Mouse (Mus musculus) testis, adult 2 months (tissue): ENCODE results near the gene Npm1. TPM values are rescaled to one million over a fixed set of nuclear protein-coding genes. Genes with fewer than 3 reads are reported as not detected.

ENCODE experiments used
- H3K27ac ChIP-seq: fragments of 200-500 bp; 2 replicates; pipeline ENCODE4 v1.5.1; 2012; ENCODE audit warnings: low read depth, low read length; ENCODE audit not compliant: control insufficient read depth, insufficient read depth
- H3K27me3 ChIP-seq: fragments of 200-500 bp; 2 replicates; pipeline ENCODE4 v1.6.1; 2012; ENCODE audit warnings: mild to moderate bottlenecking, low read length, moderate library complexity; ENCODE audit not compliant: control insufficient read depth, insufficient read depth
- H3K36me3 ChIP-seq: fragments of 200-500 bp; 2 replicates; pipeline ENCODE4 v1.6.1; 2012; ENCODE audit warnings: mild to moderate bottlenecking, low read length; ENCODE audit not compliant: control insufficient read depth, insufficient read depth
- H3K4me1 ChIP-seq: fragments of 200-500 bp; 2 replicates; pipeline ENCODE4 v1.6.1; 2012; ENCODE audit warnings: low read length; ENCODE audit not compliant: control insufficient read depth, insufficient read depth
- H3K4me3 ChIP-seq: fragments of 200-500 bp; 2 replicates; pipeline ENCODE4 v1.5.1; 2012; ENCODE audit warnings: low read depth, mild to moderate bottlenecking, low read length, moderate library complexity, mixed read lengths; ENCODE audit not compliant: control insufficient read depth
- CTCF ChIP-seq: fragments of 200-500 bp; IDR thresholded peaks from 2 replicates; pipeline ENCODE4 v1.5.1; 2012; ENCODE audit warnings: low read depth, mild to moderate bottlenecking, inconsistent platforms, low read length, moderate library complexity; ENCODE audit not compliant: control insufficient read depth, insufficient read depth, insufficient replicate concordance
- POLR2A ChIP-seq: fragments of 200-500 bp; IDR thresholded peaks from 2 replicates; pipeline ENCODE4 v1.6.1; 2012; ENCODE audit warnings: low read depth, mild to moderate bottlenecking, inconsistent platforms, low read length, moderate library complexity; ENCODE audit not compliant: control insufficient read depth
- polyA plus RNA-seq: library from polyadenylated mRNA; depleted of rRNA; stranded (reverse); fragments of >200 nt; gene quantifications from 2 replicates; pipeline ENCODE4 v1.2.3, GENCODE M21; 2012; rRNA removed

Npm1 gene
- polyA plus RNA-seq, 1 experiment = 114 TPM

DNA sequence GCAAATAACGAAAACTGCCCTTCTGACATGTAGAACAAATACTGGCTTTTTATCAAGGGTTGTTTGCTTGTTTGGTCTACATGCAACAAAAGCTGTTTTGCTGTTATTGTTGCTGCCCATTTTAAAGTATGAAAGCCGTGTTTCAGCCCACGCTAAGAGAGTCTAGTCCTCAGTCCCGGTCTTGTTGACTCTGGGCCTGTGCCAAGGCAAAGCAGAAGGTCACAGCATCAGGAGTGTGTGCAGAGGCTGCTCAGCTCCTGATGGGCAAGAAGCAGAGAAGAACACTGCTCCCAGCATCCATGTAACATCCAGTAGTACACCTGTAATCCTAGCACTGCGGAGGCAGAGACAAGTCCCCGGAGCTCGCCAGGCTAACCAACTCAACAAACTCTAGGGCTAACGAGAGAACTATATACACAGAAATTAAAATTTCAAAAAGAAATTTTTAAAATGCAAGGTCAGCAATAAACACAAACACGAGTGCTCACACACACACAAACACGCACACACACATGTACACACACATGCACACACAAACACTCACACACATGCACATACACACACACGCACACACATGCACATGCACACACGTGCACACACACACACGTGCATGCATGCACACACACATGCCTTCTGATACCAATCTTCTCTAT, 59.6 kb downstream of the Npm1 start:
- H3K36me3 ChIP-seq = no peaks in the 10 kb centered on the region
- TF ChIP-seq POLR2A = no peak
- TF ChIP-seq CTCF = no peak
- H3K4me3 ChIP-seq = no peak overlapping the region
- H3K27ac ChIP-seq = no peak overlapping the region
- H3K4me1 ChIP-seq = no peaks in the 10 kb centered on the region
- H3K27me3 ChIP-seq = no peaks in the 10 kb centered on the region

Other genes starting within 250 kb of the Npm1 start
- gene Fgf18, start 15.8 kb downstream of the Npm1 start, polyA plus RNA-seq = 0.52 and 0.89 TPM in 2 replicates
- gene Tlx3, start 40.4 kb upstream of the Npm1 start, polyA plus RNA-seq = 0.06 TPM in 1 of 2 replicates, not detected in the other
- gene Gm12117, start 113.5 kb upstream of the Npm1 start, polyA plus RNA-seq = 0.55 TPM in 1 of 2 replicates, not detected in the other